Mouse (Mus musculus): ENCODE data around the gene Slx4ip. TPM values are rescaled to one million over a fixed set of nuclear protein-coding genes. Genes with fewer than 3 reads are reported as not detected.
A peak's percentile ranks its signal among the peaks of the same experiment; 100 is the strongest.

Gene Slx4ip
- polyA plus RNA-seq, 1 experiment from 2014 or later, result 7.2 TPM

DNA sequence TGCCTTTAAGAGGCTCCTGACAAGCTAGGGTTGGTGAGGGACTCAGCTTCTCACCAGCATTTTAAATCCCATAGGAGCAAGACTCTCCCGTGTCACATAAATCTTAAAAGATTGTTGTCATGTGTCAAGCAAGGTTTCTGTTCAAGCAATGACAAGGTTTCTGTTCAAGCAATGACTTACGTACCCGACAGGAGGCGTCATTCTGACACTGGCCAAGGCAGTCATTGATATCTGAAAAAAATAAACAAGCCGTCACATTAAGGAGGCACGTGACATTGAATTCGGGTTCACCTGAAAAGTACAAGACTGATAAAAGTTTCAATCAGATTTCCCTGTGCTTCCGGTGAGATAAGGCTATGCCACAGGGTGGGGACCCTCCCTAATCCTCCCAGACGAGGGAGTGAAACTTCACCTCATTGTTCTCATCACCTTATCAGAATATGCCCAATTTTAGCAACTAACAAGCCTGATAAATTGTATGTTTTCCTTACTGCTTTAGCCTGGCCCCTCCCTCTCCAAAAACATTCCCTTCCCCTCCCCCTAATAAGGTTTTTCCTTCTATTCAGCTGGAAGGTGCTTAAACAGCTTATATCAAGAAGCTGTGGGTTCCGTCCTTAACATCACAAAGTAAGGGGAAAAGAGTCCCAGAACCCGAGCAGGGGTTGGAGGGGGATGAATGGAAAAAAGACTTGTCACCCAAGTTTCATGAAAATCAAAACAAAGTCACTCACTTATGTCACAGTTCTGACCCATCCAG lies 200.9 kb downstream of the Slx4ip start:
- 83% methylated on average over 11 of the region's 11 CpGs for WGBS
- H3K36me3 ChIP-seq, result peaks cover 90% of the 10 kb centered on the region

GRCm38 (mm10) chr2:137092523-137093297 lies 201.7 kb downstream of the Slx4ip start:
- no peak overlapping the region for H3K4me3 ChIP-seq (replicated peaks)

More for the DNA sequence above, 200.9 kb downstream of the Slx4ip start:
- H3K9ac ChIP-seq, result no peak overlapping the region
- H3K4me1 ChIP-seq, result peaks cover 17% of the 10 kb centered on the region
- no peak for ATAC-seq (ENCODE audit: insufficient number of reproducible peaks, low FRiP score, low TSS enrichment, low read depth)
- no peaks in the 10 kb centered on the region for H3K27me3 ChIP-seq
- H3K27ac ChIP-seq (replicated peaks), result no peak overlapping the region
- no peak overlapping the region for H3K4me3 ChIP-seq (replicated peaks)
- H3K4me2 ChIP-seq (replicated peaks), result no peak overlapping the region
- no peaks in the 10 kb centered on the region for H3K9me3 ChIP-seq (replicated peaks)

DNA sequence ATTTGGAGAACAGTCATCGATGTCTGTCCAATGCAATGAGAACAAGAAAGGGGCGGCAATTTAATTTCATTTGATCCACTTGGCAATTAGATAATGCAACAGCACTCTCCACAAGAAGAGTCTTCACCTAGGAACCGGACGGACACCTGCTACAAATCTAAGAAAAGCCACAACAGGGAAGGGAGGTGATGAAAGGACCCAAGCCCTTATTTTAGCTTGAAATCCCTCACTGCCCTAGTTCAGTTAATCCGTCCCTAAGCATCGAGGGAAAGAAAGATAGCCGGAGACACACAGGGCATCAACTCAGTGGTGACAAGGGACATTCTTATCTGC lies 202.2 kb downstream of the Slx4ip start:
- no peaks in the 10 kb centered on the region for H3K27me3 ChIP-seq
- no peaks in the 10 kb centered on the region for H3K9me3 ChIP-seq (replicated peaks)
- WGBS, result 74% methylated on average over 7 of the region's 7 CpGs
- H3K36me3 ChIP-seq, result peaks cover 80% of the 10 kb centered on the region
- no peak overlapping the region for H3K4me3 ChIP-seq (replicated peaks)
- no peak for ATAC-seq (ENCODE audit: insufficient number of reproducible peaks, low FRiP score, low TSS enrichment, low read depth)
- no peak overlapping the region for H3K9ac ChIP-seq
- no peak overlapping the region for H3K27ac ChIP-seq (replicated peaks)
- peaks cover 10% of the 10 kb centered on the region for H3K4me1 ChIP-seq
- H3K4me2 ChIP-seq (replicated peaks), result no peak overlapping the region

More at GRCm38 (mm10) chr2:137092523-137093297, 201.7 kb downstream of the Slx4ip start:
- Histone ChIP-seq H3K27ac (replicated peaks) (no peak overlapping the region), H3K36me3 (peaks cover 82% of the 10 kb centered on the region), H3K9ac (no peak overlapping the region), H3K27me3 (no peaks in the 10 kb centered on the region), H3K9me3 (replicated peaks) (no peaks in the 10 kb centered on the region), H3K4me2 (replicated peaks) (no peak overlapping the region), H3K4me1 (peaks cover 13% of the 10 kb centered on the region)
- no peak for ATAC-seq (ENCODE audit: insufficient number of reproducible peaks, low FRiP score, low TSS enrichment, low read depth)
- 61% methylated on average over 10 of the region's 10 CpGs for WGBS

- Histone ChIP-seq H3K4me3 (replicated peaks) (no peak overlapping the region), H3K27ac (replicated peaks) (no peak overlapping the region), H3K4me1 (peaks cover 13% of the 10 kb centered on the region), H3K9me3 (replicated peaks) (no peaks in the 10 kb centered on the region), H3K27me3 (no peaks in the 10 kb centered on the region), H3K36me3 (peaks cover 76% of the 10 kb centered on the region), H3K9ac (no peak overlapping the region), H3K4me2 (replicated peaks) (no peak overlapping the region)
- 63% methylated on average over 8 of the region's 8 CpGs for WGBS
- ATAC-seq (ENCODE audit: insufficient number of reproducible peaks, low FRiP score, low TSS enrichment, low read depth), result no peak
Observed at GRCm38 (mm10) chr2:137094301-137094700, 203.3 kb downstream of the Slx4ip start.

DNA sequence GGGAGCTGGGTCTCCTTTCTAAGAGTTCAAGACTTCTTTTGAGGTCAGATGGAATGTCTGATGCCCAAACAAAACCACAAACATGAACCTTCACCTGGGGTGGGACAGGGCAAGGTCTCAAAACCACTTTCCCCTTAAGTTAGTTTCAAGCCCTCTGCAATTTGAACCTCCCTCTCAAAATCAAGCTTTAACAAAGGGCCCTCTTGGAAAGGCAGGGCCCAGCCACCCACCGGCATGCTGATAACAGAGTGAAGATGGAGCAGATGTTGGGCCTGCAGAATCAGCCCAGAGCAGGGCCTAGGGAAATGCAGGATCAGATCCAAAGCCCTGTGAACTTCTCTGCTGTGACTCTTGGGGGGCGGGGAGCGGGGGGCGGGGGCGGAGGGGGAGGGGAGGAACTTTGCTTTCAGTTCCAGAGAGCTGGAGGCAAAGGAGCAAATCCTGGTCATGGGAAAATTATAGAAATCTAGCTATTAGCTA lies 206.0 kb downstream of the Slx4ip start:
- Histone ChIP-seq H3K27ac (replicated peaks) (no peak overlapping the region), H3K4me3 (replicated peaks) (no peak overlapping the region), H3K36me3 (peaks cover 63% of the 10 kb centered on the region), H3K27me3 (no peaks in the 10 kb centered on the region), H3K4me2 (replicated peaks) (no peak overlapping the region), H3K4me1 (peaks cover 25% of the 10 kb centered on the region), H3K9ac (no peak overlapping the region), H3K9me3 (replicated peaks) (no peaks in the 10 kb centered on the region)
- 7% methylated on average over 3 of the region's 5 CpGs for WGBS
- ATAC-seq (ENCODE audit: insufficient number of reproducible peaks, low FRiP score, low TSS enrichment, low read depth), result no peak

DNA sequence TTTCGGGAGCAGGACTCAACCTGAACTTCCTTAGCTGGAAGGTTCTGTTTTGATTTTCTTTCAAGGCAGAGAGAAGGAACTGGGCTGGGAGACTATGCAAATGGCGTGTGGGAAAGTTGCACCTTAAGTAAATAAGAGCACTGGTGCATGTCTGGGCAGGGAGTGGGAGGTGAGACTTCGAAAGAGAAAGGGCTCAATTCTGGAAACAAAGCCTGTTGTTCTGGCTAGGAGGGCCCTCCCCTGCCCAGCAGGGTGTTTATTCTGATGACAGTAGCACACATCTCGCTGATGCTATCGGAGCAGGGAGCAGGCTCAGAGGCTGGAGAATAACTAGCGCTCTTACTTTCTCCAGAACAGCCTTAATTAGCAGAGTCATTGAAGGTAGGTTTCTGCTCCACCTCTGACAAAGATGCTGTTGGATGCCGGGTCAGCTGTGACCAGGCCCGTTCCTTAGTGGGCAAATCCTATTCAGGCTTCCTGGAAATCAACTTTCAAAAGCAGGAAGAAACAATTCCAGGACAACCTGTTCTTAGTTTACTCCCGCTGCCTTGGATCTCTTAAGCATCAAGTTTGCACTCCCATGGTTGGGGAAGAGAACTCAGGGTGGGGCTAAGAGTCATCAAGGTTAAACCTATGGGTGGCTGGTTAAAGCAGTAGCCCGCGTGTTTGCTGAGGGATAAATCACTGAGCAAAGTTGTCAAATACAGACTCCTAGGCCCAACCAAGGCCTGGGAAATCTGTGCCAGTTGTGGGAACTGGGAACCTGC lies 207.4 kb downstream of the Slx4ip start:
- no peaks in the 10 kb centered on the region for H3K9me3 ChIP-seq (replicated peaks)
- 46% methylated on average over 11 of the region's 11 CpGs for WGBS
- no peak overlapping the region for H3K4me2 ChIP-seq (replicated peaks)
- H3K9ac ChIP-seq, result no peak overlapping the region
- H3K4me3 ChIP-seq (replicated peaks), result no peak overlapping the region
- peaks cover 25% of the 10 kb centered on the region for H3K4me1 ChIP-seq
- peaks cover 50% of the 10 kb centered on the region for H3K36me3 ChIP-seq
- no peak; the same call in 1 of the 2 replicates for ATAC-seq (ENCODE audit: insufficient number of reproducible peaks, low FRiP score, low TSS enrichment, low read depth)
- H3K27ac ChIP-seq (replicated peaks), result peak overlapping the region; percentile 63
- H3K27me3 ChIP-seq, result no peaks in the 10 kb centered on the region

GRCm38 (mm10) chr2:137099211-137099734 lies 208.3 kb downstream of the Slx4ip start:
- H3K4me3 ChIP-seq (replicated peaks), result no peak overlapping the region
- 31% methylated on average over 6 of the region's 6 CpGs for WGBS
- H3K36me3 ChIP-seq, result peaks cover 41% of the 10 kb centered on the region
- H3K4me2 ChIP-seq (replicated peaks), result no peak overlapping the region
- peaks cover 25% of the 10 kb centered on the region for H3K4me1 ChIP-seq
- no peak overlapping the region for H3K9ac ChIP-seq
- peak overlapping the region; percentile 63 for H3K27ac ChIP-seq (replicated peaks)
- H3K27me3 ChIP-seq, result no peaks in the 10 kb centered on the region
- ATAC-seq (ENCODE audit: insufficient number of reproducible peaks, low FRiP score, low TSS enrichment, low read depth), result no peak
- H3K9me3 ChIP-seq (replicated peaks), result no peaks in the 10 kb centered on the region

- no peak overlapping the region; the same call in 1 of the 2 replicates for H3K27ac ChIP-seq (replicated peaks)
- H3K9ac ChIP-seq, result no peak overlapping the region
- 43% methylated on average over 5 of the region's 5 CpGs for WGBS
- no peaks in the 10 kb centered on the region for H3K27me3 ChIP-seq
- H3K36me3 ChIP-seq, result peaks cover 40% of the 10 kb centered on the region
- H3K4me2 ChIP-seq (replicated peaks), result no peak overlapping the region
- peaks cover 25% of the 10 kb centered on the region for H3K4me1 ChIP-seq
- H3K4me3 ChIP-seq (replicated peaks), result no peak overlapping the region
- H3K9me3 ChIP-seq (replicated peaks), result no peaks in the 10 kb centered on the region
- ATAC-seq (ENCODE audit: insufficient number of reproducible peaks, low FRiP score, low TSS enrichment, low read depth), result peak; percentile 68; the same call in 1 of the 2 replicates
Observed at GRCm38 (mm10) chr2:137101074-137101473, 210.1 kb downstream of the Slx4ip start.

DNA sequence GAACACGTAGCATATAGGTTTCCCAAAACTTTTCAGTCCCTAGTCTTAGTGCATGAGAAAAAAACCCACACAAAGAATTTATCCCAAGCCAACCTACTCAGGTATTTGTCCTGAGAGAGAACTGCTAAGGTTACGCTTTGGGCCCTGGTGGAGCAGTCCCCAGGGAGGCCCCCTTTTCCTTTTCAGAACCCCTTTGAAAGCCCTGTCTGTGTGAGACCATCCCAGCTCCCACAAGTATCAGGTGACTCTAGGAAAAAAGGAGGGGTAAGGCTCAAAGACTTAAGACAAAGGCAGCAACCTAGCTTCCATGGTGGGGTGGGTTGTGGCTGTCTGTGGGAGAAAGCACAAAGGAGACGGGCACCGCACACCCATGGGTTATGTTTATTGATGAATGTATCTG lies 216.2 kb downstream of the Slx4ip start:
- no peaks in the 10 kb centered on the region for H3K9me3 ChIP-seq (replicated peaks)
- H3K36me3 ChIP-seq, result peaks cover 16% of the 10 kb centered on the region; the same call in 1 of the 2 replicates
- WGBS, result 70% methylated on average over 4 of the region's 4 CpGs
- H3K4me3 ChIP-seq (replicated peaks), result no peak overlapping the region
- no peaks in the 10 kb centered on the region for H3K27me3 ChIP-seq
- 0 out of 2 replicates have a peak overlapping the region, but pooled peaks have one; percentile 22 for H3K4me2 ChIP-seq (replicated peaks)
- H3K4me1 ChIP-seq, result peaks cover 52% of the 10 kb centered on the region
- ATAC-seq (ENCODE audit: insufficient number of reproducible peaks, low FRiP score, low TSS enrichment, low read depth), result peak; percentile 59; the same call in 1 of the 2 replicates
- H3K27ac ChIP-seq (replicated peaks), result 0 out of 2 replicates have a peak overlapping the region, but pooled peaks have one; percentile 65
- H3K9ac ChIP-seq, result no peak overlapping the region

- Histone ChIP-seq H3K36me3 (peaks cover 16% of the 10 kb centered on the region; the same call in 1 of the 2 replicates), H3K4me2 (replicated peaks) (peak overlapping the region; percentile 22), H3K9me3 (replicated peaks) (no peaks in the 10 kb centered on the region), H3K4me1 (peaks cover 59% of the 10 kb centered on the region), H3K27ac (replicated peaks) (peak overlapping the region; percentile 65; the same call in 1 of the 2 replicates), H3K27me3 (no peaks in the 10 kb centered on the region), H3K4me3 (replicated peaks) (no peak overlapping the region), H3K9ac (no peak overlapping the region)
- WGBS, result 46% methylated on average over 8 of the region's 8 CpGs
- no peak for ATAC-seq (ENCODE audit: insufficient number of reproducible peaks, low FRiP score, low TSS enrichment, low read depth)
Observed at GRCm38 (mm10) chr2:137107946-137108345, 216.9 kb downstream of the Slx4ip start.

Data from embryonic facial prominence, embryonic 15.5 days (tissue).